Mouse (Mus musculus): Measurements from ENCODE around the gene Aoah. TPM values are rescaled to one million over a fixed set of nuclear protein-coding genes. Genes with fewer than 3 reads are reported as not detected.
A peak's percentile ranks its signal among the peaks of the same experiment; 100 is the strongest.

Gene Aoah
- polyA plus RNA-seq (2014; fragmentation: Nextera tagmentation; extraction: Ambion mirVana), result 1.5 and 1.8 TPM in 2 replicates

- no peaks in the 10 kb centered on the region for H3K9me3 ChIP-seq (ENCODE audit: control insufficient read depth, low read length)
- no peak within 1 kb of the TSS for H3K4me2 ChIP-seq (ENCODE audit: low read depth, low read length)
- H3K27me3 ChIP-seq (replicated peaks; ENCODE audit: control insufficient read depth, insufficient read depth, low read length), result no peaks in the 10 kb centered on the region
- no peaks in the 10 kb centered on the region for H3K36me3 ChIP-seq (ENCODE audit: control insufficient read depth, insufficient read depth, low read length)
- H3K4me1 ChIP-seq (ENCODE audit: control insufficient read depth, insufficient read depth, low read length), result no peaks in the 10 kb centered on the region
- ATAC-seq (ENCODE audit: low read depth), result no peak
- no peak within 1 kb of the TSS for H3K27ac ChIP-seq (replicated peaks; ENCODE audit: low read depth, low read length)
- H3K9ac ChIP-seq (ENCODE audit: low read depth, low read length), result no peak within 1 kb of the TSS
- WGBS, result 62% methylated on average over 4 of the region's 4 CpGs
- no peak for DNase-seq (ENCODE audit: low spot score)
- no peak within 1 kb of the TSS for H3K4me3 ChIP-seq (ENCODE audit: low read depth, low read length)
These were observed at the start of gene Aoah for GRCm38 (mm10) chr13:20793901-20794300. Gene Aoah (plus strand): TSS chr13:20794113.

- ATAC-seq (ENCODE audit: low read depth), result no peak
- no peak for DNase-seq (ENCODE audit: low spot score)
- no peaks in the 10 kb centered on the region for H3K27me3 ChIP-seq (replicated peaks; ENCODE audit: control insufficient read depth, insufficient read depth, low read length)
- H3K4me2 ChIP-seq (ENCODE audit: low read depth, low read length), result no peak overlapping the region
- no peaks in the 10 kb centered on the region for H3K4me1 ChIP-seq (ENCODE audit: control insufficient read depth, insufficient read depth, low read length)
- WGBS, result 69% methylated on average over 1 of the region's 1 CpGs
- no peak overlapping the region for H3K27ac ChIP-seq (replicated peaks; ENCODE audit: low read depth, low read length)
- no peak overlapping the region for H3K9ac ChIP-seq (ENCODE audit: low read depth, low read length)
- no peaks in the 10 kb centered on the region for H3K9me3 ChIP-seq (ENCODE audit: control insufficient read depth, low read length)
- no peak overlapping the region for H3K4me3 ChIP-seq (ENCODE audit: low read depth, low read length)
- H3K36me3 ChIP-seq (ENCODE audit: control insufficient read depth, insufficient read depth, low read length), result no peaks in the 10 kb centered on the region
These were observed 39.1 kb upstream of the Aoah start for GRCm38 (mm10) chr13:20754843-20755242.

- H3K9ac ChIP-seq (ENCODE audit: low read depth, low read length), result no peak overlapping the region
- ATAC-seq (ENCODE audit: low read depth), result no peak
- WGBS, result 71% methylated on average over 5 of the region's 5 CpGs
- H3K27me3 ChIP-seq (replicated peaks; ENCODE audit: control insufficient read depth, insufficient read depth, low read length), result no peaks in the 10 kb centered on the region
- H3K36me3 ChIP-seq (ENCODE audit: control insufficient read depth, insufficient read depth, low read length), result no peaks in the 10 kb centered on the region
- DNase-seq (ENCODE audit: low spot score), result no peak
- H3K9me3 ChIP-seq (ENCODE audit: control insufficient read depth, low read length), result no peaks in the 10 kb centered on the region
- H3K4me2 ChIP-seq (ENCODE audit: low read depth, low read length), result no peak overlapping the region
- H3K27ac ChIP-seq (replicated peaks; ENCODE audit: low read depth, low read length), result no peak overlapping the region
- H3K4me3 ChIP-seq (ENCODE audit: low read depth, low read length), result no peak overlapping the region
- no peaks in the 10 kb centered on the region for H3K4me1 ChIP-seq (ENCODE audit: control insufficient read depth, insufficient read depth, low read length)
These were observed 10.3 kb upstream of the Aoah start for GRCm38 (mm10) chr13:20783648-20784047.

- H3K36me3 ChIP-seq (ENCODE audit: control insufficient read depth, insufficient read depth, low read length), result no peaks in the 10 kb centered on the region
- no peak overlapping the region for H3K4me2 ChIP-seq (ENCODE audit: low read depth, low read length)
- H3K27me3 ChIP-seq (replicated peaks; ENCODE audit: control insufficient read depth, insufficient read depth, low read length), result no peaks in the 10 kb centered on the region
- ATAC-seq (ENCODE audit: low read depth) (no peak), DNase-seq (ENCODE audit: low spot score) (no peak)
- no peak overlapping the region for H3K9ac ChIP-seq (ENCODE audit: low read depth, low read length)
- H3K4me3 ChIP-seq (ENCODE audit: low read depth, low read length), result no peak overlapping the region
- H3K4me1 ChIP-seq (ENCODE audit: control insufficient read depth, insufficient read depth, low read length), result no peaks in the 10 kb centered on the region
- H3K9me3 ChIP-seq (ENCODE audit: control insufficient read depth, low read length), result no peaks in the 10 kb centered on the region
- H3K27ac ChIP-seq (replicated peaks; ENCODE audit: low read depth, low read length), result no peak overlapping the region
- WGBS, result 88% methylated on average over 6 of the region's 6 CpGs
These were observed 9.9 kb upstream of the Aoah start for GRCm38 (mm10) chr13:20784060-20784459.

DNA sequence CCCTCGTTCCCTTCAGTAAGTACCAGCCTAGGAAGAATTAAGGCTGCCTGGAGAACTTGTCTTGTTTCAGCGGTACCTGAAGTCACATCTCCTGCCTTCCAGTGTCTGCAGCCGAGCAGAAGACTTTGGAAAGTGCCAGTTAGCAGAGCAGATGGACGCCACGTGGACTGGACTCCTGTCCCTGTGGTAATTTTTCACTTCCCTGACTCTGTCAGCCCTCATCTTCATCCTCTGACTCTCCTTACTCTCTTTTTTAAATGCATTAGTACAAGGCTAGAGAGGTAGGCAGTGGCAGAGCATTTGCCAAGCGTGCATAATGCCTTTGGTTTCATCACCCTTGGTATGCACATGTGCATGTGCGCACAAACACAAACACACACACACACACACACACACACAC, 8.0 kb upstream of the Aoah start:
- Histone ChIP-seq H3K4me1 (ENCODE audit: control insufficient read depth, insufficient read depth, low read length) (no peaks in the 10 kb centered on the region), H3K4me3 (ENCODE audit: low read depth, low read length) (no peak overlapping the region), H3K27ac (replicated peaks; ENCODE audit: low read depth, low read length) (no peak overlapping the region), H3K4me2 (ENCODE audit: low read depth, low read length) (no peak overlapping the region), H3K36me3 (ENCODE audit: control insufficient read depth, insufficient read depth, low read length) (no peaks in the 10 kb centered on the region), H3K27me3 (replicated peaks; ENCODE audit: control insufficient read depth, insufficient read depth, low read length) (no peaks in the 10 kb centered on the region), H3K9ac (ENCODE audit: low read depth, low read length) (no peak overlapping the region), H3K9me3 (ENCODE audit: control insufficient read depth, low read length) (no peaks in the 10 kb centered on the region)
- ATAC-seq (ENCODE audit: low read depth) (no peak), DNase-seq (ENCODE audit: low spot score) (no peak)
- 71% methylated on average over 7 of the region's 7 CpGs for WGBS

DNA sequence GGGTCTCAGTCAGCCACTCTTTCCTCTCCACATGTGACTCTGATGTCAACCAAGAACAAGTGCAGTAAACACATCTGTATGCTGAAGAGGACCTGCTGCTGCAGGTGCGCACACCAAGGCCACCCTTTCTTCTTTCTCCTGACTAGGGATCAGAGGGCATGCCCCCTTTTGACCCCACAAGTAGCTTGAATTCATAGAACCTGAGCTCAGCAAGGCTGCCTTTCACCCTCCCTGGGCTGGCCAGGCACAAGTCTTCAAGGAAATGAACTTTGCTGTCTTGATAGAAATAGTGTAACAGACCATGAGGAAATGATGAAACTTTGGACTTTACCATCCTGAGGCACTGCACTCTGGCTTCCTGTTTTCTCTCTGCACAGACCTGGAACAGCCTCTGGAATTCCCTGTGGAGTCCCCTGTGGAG, 7.1 kb upstream of the Aoah start:
- no peak overlapping the region for H3K4me3 ChIP-seq (ENCODE audit: low read depth, low read length)
- H3K27me3 ChIP-seq (replicated peaks; ENCODE audit: control insufficient read depth, insufficient read depth, low read length), result no peaks in the 10 kb centered on the region
- H3K36me3 ChIP-seq (ENCODE audit: control insufficient read depth, insufficient read depth, low read length), result no peaks in the 10 kb centered on the region
- DNase-seq (ENCODE audit: low spot score) (peak; percentile 9), ATAC-seq (ENCODE audit: low read depth) (no peak)
- H3K27ac ChIP-seq (replicated peaks; ENCODE audit: low read depth, low read length), result no peak overlapping the region
- no peaks in the 10 kb centered on the region for H3K4me1 ChIP-seq (ENCODE audit: control insufficient read depth, insufficient read depth, low read length)
- WGBS, result 38% methylated on average over 1 of the region's 1 CpGs
- H3K9me3 ChIP-seq (ENCODE audit: control insufficient read depth, low read length), result no peaks in the 10 kb centered on the region
- no peak overlapping the region for H3K4me2 ChIP-seq (ENCODE audit: low read depth, low read length)
- no peak overlapping the region for H3K9ac ChIP-seq (ENCODE audit: low read depth, low read length)

DNA sequence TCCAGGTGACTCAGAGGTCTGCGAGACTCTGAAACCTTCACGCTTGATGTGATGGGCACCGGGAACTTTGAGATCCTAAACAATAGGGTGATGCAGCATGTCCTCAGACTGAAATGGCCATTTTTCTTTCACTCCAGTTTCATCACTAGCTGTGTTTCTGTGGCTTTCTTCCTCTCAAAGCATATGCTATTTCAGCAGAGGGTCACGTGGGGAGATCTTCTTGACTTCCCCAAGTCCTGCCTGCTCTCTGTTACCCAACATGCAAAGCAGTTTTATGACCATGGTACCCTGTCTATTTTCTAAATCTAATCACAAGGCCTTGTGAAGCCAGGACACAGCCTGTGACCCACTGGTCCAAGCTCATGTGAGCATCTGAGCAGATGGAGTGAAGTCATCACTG, 6.0 kb upstream of the Aoah start:
- WGBS, result 79% methylated on average over 4 of the region's 4 CpGs
- H3K27ac ChIP-seq (replicated peaks; ENCODE audit: low read depth, low read length), result no peak overlapping the region
- no peaks in the 10 kb centered on the region for H3K27me3 ChIP-seq (replicated peaks; ENCODE audit: control insufficient read depth, insufficient read depth, low read length)
- no peak overlapping the region for H3K9ac ChIP-seq (ENCODE audit: low read depth, low read length)
- DNase-seq (ENCODE audit: low spot score) (no peak), ATAC-seq (ENCODE audit: low read depth) (no peak)
- no peaks in the 10 kb centered on the region for H3K9me3 ChIP-seq (ENCODE audit: control insufficient read depth, low read length)
- H3K4me1 ChIP-seq (ENCODE audit: control insufficient read depth, insufficient read depth, low read length), result no peaks in the 10 kb centered on the region
- H3K36me3 ChIP-seq (ENCODE audit: control insufficient read depth, insufficient read depth, low read length), result no peaks in the 10 kb centered on the region
- no peak overlapping the region for H3K4me3 ChIP-seq (ENCODE audit: low read depth, low read length)
- H3K4me2 ChIP-seq (ENCODE audit: low read depth, low read length), result no peak overlapping the region

- Histone ChIP-seq H3K27me3 (replicated peaks; ENCODE audit: control insufficient read depth, insufficient read depth, low read length) (no peaks in the 10 kb centered on the region), H3K9ac (ENCODE audit: low read depth, low read length) (no peak overlapping the region), H3K4me1 (ENCODE audit: control insufficient read depth, insufficient read depth, low read length) (no peaks in the 10 kb centered on the region), H3K4me2 (ENCODE audit: low read depth, low read length) (no peak overlapping the region), H3K4me3 (ENCODE audit: low read depth, low read length) (no peak overlapping the region), H3K27ac (replicated peaks; ENCODE audit: low read depth, low read length) (no peak overlapping the region), H3K36me3 (ENCODE audit: control insufficient read depth, insufficient read depth, low read length) (no peaks in the 10 kb centered on the region), H3K9me3 (ENCODE audit: control insufficient read depth, low read length) (no peaks in the 10 kb centered on the region)
- no peak for DNase-seq (ENCODE audit: low spot score)
- ATAC-seq (ENCODE audit: low read depth), result no peak
- WGBS, result 86% methylated on average over 3 of the region's 3 CpGs
These were observed 2.7 kb downstream of the Aoah start for GRCm38 (mm10) chr13:20796651-20797050.

GRCm38 (mm10) chr13:20798536-20798935, 4.6 kb downstream of the Aoah start:
- no peak overlapping the region for H3K4me3 ChIP-seq (ENCODE audit: low read depth, low read length)
- H3K27me3 ChIP-seq (replicated peaks; ENCODE audit: control insufficient read depth, insufficient read depth, low read length), result no peaks in the 10 kb centered on the region
- H3K4me1 ChIP-seq (ENCODE audit: control insufficient read depth, insufficient read depth, low read length), result no peaks in the 10 kb centered on the region
- no peaks in the 10 kb centered on the region for H3K9me3 ChIP-seq (ENCODE audit: control insufficient read depth, low read length)
- WGBS, result 33% methylated on average over 2 of the region's 2 CpGs
- H3K27ac ChIP-seq (replicated peaks; ENCODE audit: low read depth, low read length), result no peak overlapping the region
- H3K9ac ChIP-seq (ENCODE audit: low read depth, low read length), result no peak overlapping the region
- H3K4me2 ChIP-seq (ENCODE audit: low read depth, low read length), result no peak overlapping the region
- DNase-seq (ENCODE audit: low spot score) (no peak), ATAC-seq (ENCODE audit: low read depth) (no peak)
- no peaks in the 10 kb centered on the region for H3K36me3 ChIP-seq (ENCODE audit: control insufficient read depth, insufficient read depth, low read length)
